12 mouse cellular contexts compared by ENCODE assay signal in the genomic region with DNA sequence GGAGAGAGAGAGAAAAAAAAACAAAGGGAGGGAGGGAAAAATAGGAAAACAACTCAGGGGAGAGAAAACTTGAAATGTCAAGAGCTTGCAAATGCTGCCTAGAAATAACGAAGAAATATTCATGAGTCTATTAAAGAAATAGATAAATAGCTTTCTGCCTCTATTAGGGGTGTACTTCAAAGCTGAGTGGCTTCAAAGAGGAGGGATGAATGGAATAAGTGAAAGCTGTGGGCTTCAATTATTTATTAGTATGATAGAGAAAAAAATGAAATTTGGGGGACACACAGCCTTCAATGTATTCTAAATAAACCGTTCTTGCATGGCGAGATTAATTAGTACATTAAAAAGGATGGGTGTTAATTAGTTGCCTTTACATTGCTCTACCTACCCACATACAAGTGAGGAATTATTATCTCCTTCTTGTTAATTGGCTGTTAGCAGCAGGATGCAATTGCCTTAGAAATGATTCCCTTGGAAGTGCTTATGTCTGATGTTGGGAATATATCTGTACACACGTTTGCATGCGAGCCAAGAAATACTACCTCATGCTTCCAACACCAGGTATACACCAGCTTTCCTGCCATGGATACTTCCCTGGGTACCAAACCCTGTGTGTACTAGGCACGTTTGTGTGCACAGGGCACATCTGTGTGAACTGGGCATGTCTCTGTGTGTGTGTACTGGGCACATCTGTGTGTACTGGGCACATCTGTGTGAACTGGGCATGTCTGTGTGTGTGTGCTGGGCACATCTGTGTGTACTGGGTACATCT.
"Had no signal": no experiment of that assay in that cellular context is flagged by ENCODE, and none has a peak within 500 bp of the region (broad histone marks: within the 10 kb centered on the region; RNA-seq: fewer than 3 reads in every experiment).

No protein-coding gene starts in this region.

- H3K4me1 ChIP-seq: intestine, embryonic 15.5 days; kidney, embryonic 15.5 days; limb, embryonic 13.5 days; stomach, embryonic 15.5 days had no signal

- H3K9me3 ChIP-seq: intestine, embryonic 15.5 days; kidney, embryonic 15.5 days; limb, embryonic 13.5 days; stomach, embryonic 15.5 days had no signal

- DNase-seq: kidney, adult 18-20 months; kidney, postnatal 14 days; left cerebral cortex, postnatal 4 days; lung, adult 18-20 months; lung, postnatal 36 days; retina, postnatal 1 day; thymus, postnatal 36 days had no signal

- H3K27ac ChIP-seq: intestine, embryonic 15.5 days; kidney, embryonic 15.5 days; limb, embryonic 13.5 days; liver, embryonic 14.5 days; stomach, embryonic 15.5 days had no signal

- H3K4me3 ChIP-seq: intestine, embryonic 15.5 days; kidney, embryonic 15.5 days; limb, embryonic 13.5 days; stomach, embryonic 15.5 days had no signal

- ATAC-seq: intestine, embryonic 15.5 days had no signal

- H3K27me3 ChIP-seq: intestine, embryonic 15.5 days; kidney, embryonic 15.5 days; limb, embryonic 13.5 days; stomach, embryonic 15.5 days had no signal

- H3K9ac ChIP-seq: intestine, embryonic 15.5 days; kidney, embryonic 15.5 days; limb, embryonic 13.5 days; liver, embryonic 14.5 days; stomach, embryonic 15.5 days had no signal

- H3K4me2 ChIP-seq: intestine, embryonic 15.5 days; kidney, embryonic 15.5 days; limb, embryonic 13.5 days; stomach, embryonic 15.5 days had no signal

- H3K36me3 ChIP-seq: intestine, embryonic 15.5 days; kidney, embryonic 15.5 days; limb, embryonic 13.5 days; stomach, embryonic 15.5 days had no signal
